Mouse (Mus musculus) kidney, postnatal 25 days (tissue): Measurements from ENCODE around the gene Pip4p1.
"Not testable (repeated sequence)": the region's sequence is repeated elsewhere in the genome, so short reads cannot be mapped to it uniquely, and the experiment has no call there.

Experiments used
- DNase-seq, 2 experiments: peaks; one replicate each; pipeline ENCODE4 v3.0.0; 2021; ENCODE audit warnings: mixed read lengths in 2 of 2

Pip4p1 gene

GRCm38 (mm10) chr14:50930754-50931492, at the start of gene Pip4p1, which contains the start of gene Pnp:
TSS of gene Pip4p1 (minus strand) at chr14:50930856.
TSS of gene Pnp (plus strand) at chr14:50931082.
- peak; percentile 99 to 100 for DNase-seq

- peak; percentile 50 to 70 for DNase-seq
Observed at GRCm38 (mm10) chr14:50979631-50980030, 49.0 kb upstream of the Pip4p1 start.

- DNase-seq, result not testable (repeated sequence)
Observed at GRCm38 (mm10) chr14:50978451-50978850, 47.8 kb upstream of the Pip4p1 start.

GRCm38 (mm10) chr14:50976674-50977073, 46.0 kb upstream of the Pip4p1 start:
- DNase-seq, result peak; percentile 52 to 59

GRCm38 (mm10) chr14:50975001-50975400, 44.3 kb upstream of the Pip4p1 start:
- DNase-seq, result no peak

GRCm38 (mm10) chr14:50973700-50974099, 43.0 kb upstream of the Pip4p1 start:
- no peak for DNase-seq

- DNase-seq, result not testable (repeated sequence)
Observed at GRCm38 (mm10) chr14:50973054-50973453, 42.4 kb upstream of the Pip4p1 start.

GRCm38 (mm10) chr14:50970822-50971221, 40.2 kb upstream of the Pip4p1 start:
- DNase-seq, result no peak

GRCm38 (mm10) chr14:50969558-50970544, 39.2 kb upstream of the Pip4p1 start:
- DNase-seq, result no peak

- no peak for DNase-seq
Observed at GRCm38 (mm10) chr14:50969041-50969440, 38.4 kb upstream of the Pip4p1 start.

- DNase-seq, result no peak
Observed at GRCm38 (mm10) chr14:50968216-50968980, 37.7 kb upstream of the Pip4p1 start.

GRCm38 (mm10) chr14:50958289-50958995, 27.8 kb upstream of the Pip4p1 start:
- not testable (repeated sequence) for DNase-seq

- DNase-seq, result not testable (repeated sequence)
Observed at GRCm38 (mm10) chr14:50957146-50957545, 26.5 kb upstream of the Pip4p1 start.

GRCm38 (mm10) chr14:50956724-50957123, 26.1 kb upstream of the Pip4p1 start:
- DNase-seq, result not testable (repeated sequence)

GRCm38 (mm10) chr14:50955942-50956508, 25.4 kb upstream of the Pip4p1 start, which contains the start of gene Pnp2:
TSS of gene Pnp2 (plus strand) at chr14:50955992.
- DNase-seq, result peak; percentile 56 to 73

- no peak for DNase-seq
Observed at GRCm38 (mm10) chr14:50955487-50955886, 24.8 kb upstream of the Pip4p1 start.

- DNase-seq, result not testable (repeated sequence)
Observed at GRCm38 (mm10) chr14:50945526-50945925, 14.9 kb upstream of the Pip4p1 start.

GRCm38 (mm10) chr14:50945081-50945480, 14.4 kb upstream of the Pip4p1 start:
- DNase-seq, result not testable (repeated sequence)

- not testable (repeated sequence) for DNase-seq
Observed at GRCm38 (mm10) chr14:50944668-50945033, 14.0 kb upstream of the Pip4p1 start.

GRCm38 (mm10) chr14:50943932-50944667, 13.4 kb upstream of the Pip4p1 start, which contains the start of gene Gm49342:
TSS of gene Gm49342 (plus strand) at chr14:50944517.
- peak; percentile 96 to 98 for DNase-seq

GRCm38 (mm10) chr14:50938940-50939339, 8.3 kb upstream of the Pip4p1 start:
- no peak for DNase-seq
